Mouse (Mus musculus): ENCODE measurements at regions not wholly inside any gene's neighbourhood (a gene's known extent, or its start where the extent isn't known, plus 50 kb on each side); places are given as distances from the start of the nearest gene placed in this dataset.
"Not testable (repeated sequence)": the region's sequence is repeated elsewhere in the genome, so short reads cannot be mapped to it uniquely, and the experiment has no call there.

DNA sequence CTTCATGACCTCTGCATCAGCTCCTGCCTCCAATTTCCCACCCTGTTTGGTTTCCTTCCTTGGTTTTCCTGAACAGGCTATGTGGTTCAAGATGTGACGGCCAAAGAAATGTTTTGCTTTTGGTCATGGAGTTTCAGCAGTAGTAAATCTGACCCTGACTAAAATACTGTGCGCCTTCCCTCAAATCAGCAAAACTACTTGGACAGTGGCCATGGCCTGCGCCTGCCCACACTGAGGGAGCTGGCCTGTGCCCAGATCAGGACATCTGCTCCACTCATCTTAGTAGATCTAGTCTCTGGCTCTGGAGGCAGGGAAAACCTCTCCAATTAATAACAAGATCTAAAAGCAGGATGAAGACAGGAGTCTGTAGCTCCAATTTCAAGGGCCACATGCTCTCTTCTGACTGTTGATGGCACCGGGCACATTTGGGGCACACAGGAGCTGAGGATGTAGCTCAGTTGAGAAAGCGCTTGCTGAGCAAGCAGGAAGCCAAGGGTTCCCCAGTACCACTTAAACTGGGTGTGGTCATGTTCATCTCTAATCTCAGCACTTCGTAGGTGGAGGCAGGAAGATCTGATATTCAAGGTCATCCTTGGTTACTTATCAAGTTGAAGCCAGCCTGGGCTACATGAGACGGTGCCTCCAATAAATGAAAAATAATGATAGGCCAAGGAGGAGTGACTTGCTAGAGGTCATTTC lies 96.6 kb upstream of the Mrps10 start:
- peak in 1 of 2 experiments; percentile 58 for DNase-seq (ENCODE audit: low spot score in 2 of 2)

GRCm38 (mm10) chr17:47269053-47269891 lies 99.4 kb upstream of the Mrps10 start:
- DNase-seq (ENCODE audit: low spot score in 2 of 2) = no peak

DNA sequence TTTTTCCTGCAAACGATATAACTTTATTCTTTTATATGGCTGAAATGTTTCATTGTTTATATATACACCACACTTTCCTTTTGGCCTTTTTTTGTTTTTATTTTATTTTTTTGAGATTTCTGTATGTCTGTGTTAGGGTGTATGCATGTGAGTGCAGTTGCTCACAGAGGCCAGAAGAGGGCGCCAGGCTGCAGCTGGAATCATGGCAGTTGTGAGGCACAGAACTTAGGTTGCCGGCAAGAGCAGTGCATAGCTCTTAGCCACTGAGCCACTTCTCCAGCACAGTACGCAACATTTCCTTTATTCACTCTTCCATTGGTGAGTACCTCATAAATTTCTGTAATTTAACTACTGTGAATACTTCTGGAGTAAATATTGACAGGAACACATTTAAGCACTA lies 100.8 kb upstream of the Mrps10 start:
- no peak for DNase-seq (ENCODE audit: low spot score in 2 of 2)

- no peak for DNase-seq (ENCODE audit: low spot score in 2 of 2)
Observed at GRCm38 (mm10) chr17:47267076-47267475, 101.6 kb upstream of the Mrps10 start.

GRCm38 (mm10) chr17:47266335-47266734 lies 102.4 kb upstream of the Mrps10 start:
- DNase-seq (ENCODE audit: low spot score in 2 of 2) = no peak

- no peak for DNase-seq (ENCODE audit: low spot score in 2 of 2)
Observed at GRCm38 (mm10) chr17:47262986-47263385, 105.7 kb upstream of the Mrps10 start.

- DNase-seq (ENCODE audit: low spot score in 2 of 2) = no peak
Observed at GRCm38 (mm10) chr17:47262141-47262540, 106.5 kb upstream of the Mrps10 start.

GRCm38 (mm10) chr17:47260976-47261375 lies 107.7 kb upstream of the Mrps10 start:
- no peak for DNase-seq (ENCODE audit: low spot score in 2 of 2)

DNA sequence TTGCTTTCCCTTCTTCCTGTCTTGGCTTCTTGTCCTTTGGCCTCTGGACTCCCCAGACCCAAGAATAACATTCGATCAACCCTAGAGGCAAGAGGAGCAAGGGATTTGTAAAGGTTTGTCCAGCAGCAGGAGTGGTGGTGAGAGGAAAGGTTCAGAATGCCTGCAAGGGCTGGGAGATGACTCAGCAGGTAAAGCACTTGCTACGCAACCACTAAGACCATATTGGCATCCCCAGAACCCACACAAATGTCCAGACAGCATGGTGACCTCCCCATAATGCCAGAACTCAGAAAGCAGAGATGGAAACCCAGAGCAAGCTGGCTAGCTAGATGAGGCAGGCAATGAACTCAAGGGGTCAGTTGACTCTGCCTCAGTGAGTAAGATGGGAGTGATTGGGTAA lies 110.4 kb upstream of the Mrps10 start:
- no peak for DNase-seq (ENCODE audit: low spot score in 2 of 2)

- no peak for DNase-seq (ENCODE audit: low spot score in 2 of 2)
Observed at GRCm38 (mm10) chr17:47255209-47255608, 113.5 kb upstream of the Mrps10 start.

GRCm38 (mm10) chr17:47254026-47254425 lies 114.7 kb upstream of the Mrps10 start:
- DNase-seq (ENCODE audit: low spot score in 2 of 2) = no peak

- no peak for DNase-seq (ENCODE audit: low spot score in 2 of 2)
Observed at GRCm38 (mm10) chr17:47250001-47250400, 118.7 kb upstream of the Mrps10 start.

DNA sequence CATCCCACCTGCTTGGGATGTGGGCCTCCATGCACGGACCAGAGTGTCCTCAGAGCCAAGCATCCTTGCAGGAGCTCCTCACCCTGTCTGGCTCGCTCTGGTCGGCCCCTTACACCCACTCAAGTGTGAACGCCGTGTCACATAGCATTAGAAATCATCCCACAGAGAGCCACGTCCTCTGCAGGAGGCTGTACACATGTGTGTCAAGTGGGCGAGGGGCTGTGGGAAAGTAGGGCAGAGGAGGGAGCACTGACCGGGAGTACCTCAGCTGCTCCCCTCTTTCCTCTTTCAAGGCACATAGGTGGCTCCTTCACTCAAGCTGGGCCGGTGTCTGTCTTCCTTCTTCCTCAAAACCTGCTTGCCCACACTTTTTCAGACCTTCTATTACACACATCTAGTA lies 119.5 kb upstream of the Mrps10 start:
- no peak for DNase-seq (ENCODE audit: low spot score in 2 of 2)

- DNase-seq (ENCODE audit: low spot score in 2 of 2) = peak in 1 of 2 experiments; percentile 44
Observed at GRCm38 (mm10) chr17:47248053-47248452, 120.6 kb upstream of the Mrps10 start.

- no peak for DNase-seq (ENCODE audit: low spot score in 2 of 2)
Observed at GRCm38 (mm10) chr17:47247516-47247915, 121.2 kb upstream of the Mrps10 start.

DNA sequence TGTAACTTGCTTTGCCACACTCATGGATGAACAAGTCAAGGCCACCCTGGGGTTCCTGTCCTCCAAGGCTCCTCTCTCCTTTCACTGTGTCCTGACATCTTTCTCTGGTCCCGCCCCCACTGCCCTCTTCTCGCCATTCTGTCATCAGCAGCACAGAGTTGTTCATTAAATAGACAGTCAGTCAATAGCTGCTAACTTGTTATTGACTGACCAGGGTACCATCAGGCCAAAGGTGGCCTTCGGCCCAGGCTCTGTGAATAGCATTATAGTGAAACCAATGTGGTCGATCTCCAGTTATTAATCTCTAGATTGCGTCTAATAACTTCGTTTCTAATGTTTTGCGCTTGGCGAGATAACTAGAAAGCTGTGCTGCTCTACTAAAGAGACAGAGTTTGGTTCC lies 122.1 kb upstream of the Mrps10 start:
- DNase-seq (ENCODE audit: low spot score in 2 of 2) = no peak

DNA sequence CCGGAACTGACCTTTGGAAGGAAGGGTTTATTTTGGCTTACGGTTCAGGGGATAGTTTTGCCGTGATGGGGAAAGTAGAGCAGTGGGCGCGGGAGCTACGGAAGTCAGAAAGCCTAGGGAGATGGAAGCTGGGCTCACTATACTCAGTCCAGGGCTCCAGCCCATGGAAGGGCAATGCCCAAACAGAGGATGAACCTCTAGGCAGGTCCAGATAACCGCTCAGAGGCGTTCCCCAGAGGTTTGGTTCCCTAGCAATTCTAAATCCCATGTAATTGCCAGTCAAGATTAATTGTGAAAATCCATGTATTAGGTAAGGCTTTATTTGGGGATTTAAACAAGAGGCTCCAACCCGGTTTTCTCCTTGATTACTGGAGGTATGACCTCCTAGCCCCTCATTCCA lies 123.1 kb upstream of the Mrps10 start:
- no peak for DNase-seq (ENCODE audit: low spot score in 2 of 2)

- DNase-seq (ENCODE audit: low spot score in 2 of 2) = no peak
Observed at GRCm38 (mm10) chr17:47239086-47239485, 129.6 kb upstream of the Mrps10 start.

GRCm38 (mm10) chr17:47237881-47238280 lies 130.8 kb upstream of the Mrps10 start:
- DNase-seq (ENCODE audit: low spot score in 2 of 2) = not testable (repeated sequence)

DNA sequence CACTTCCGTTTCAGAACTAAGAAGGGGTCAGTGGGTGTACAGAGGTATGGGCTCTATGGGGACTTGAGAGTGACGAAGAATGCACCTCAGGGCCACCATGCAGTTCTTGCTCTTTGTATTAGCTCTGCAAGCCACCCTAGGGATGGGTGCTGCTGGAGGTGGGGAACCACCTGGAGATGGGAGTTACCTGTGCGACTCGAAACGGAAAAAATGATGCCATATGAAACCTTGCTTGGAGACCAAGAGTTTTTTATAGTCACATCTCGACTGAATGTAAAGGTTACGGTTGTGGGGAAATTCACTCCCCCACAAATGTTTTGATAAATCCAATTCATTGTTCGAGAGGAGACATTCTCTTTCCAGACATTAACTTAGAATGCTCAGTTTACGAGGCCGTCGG lies 134.3 kb upstream of the Mrps10 start:
- DNase-seq (ENCODE audit: low spot score in 2 of 2) = no peak

GRCm38 (mm10) chr17:47233003-47233678 lies 135.5 kb upstream of the Mrps10 start:
- DNase-seq (ENCODE audit: low spot score in 2 of 2) = no peak

DNA sequence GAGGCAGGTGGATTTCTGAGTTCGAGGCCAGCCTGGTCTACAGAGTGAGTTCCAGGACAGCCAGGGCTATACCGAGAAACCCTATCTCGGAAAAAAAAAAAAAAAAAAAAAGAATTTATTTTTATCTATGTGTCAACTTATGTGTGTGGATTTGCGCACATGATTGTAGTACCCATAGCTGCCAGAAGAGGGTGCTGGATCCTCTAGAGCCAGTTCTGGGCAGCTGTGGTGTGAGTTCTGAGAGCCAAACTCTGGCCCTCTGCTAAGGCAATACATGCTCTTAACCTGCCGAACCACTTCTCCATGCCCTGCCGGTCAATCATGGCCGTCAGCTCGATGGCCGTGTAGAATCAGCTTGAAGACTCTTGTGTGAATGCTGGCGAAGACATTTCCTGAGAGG lies 138.0 kb upstream of the Mrps10 start:
- no peak for DNase-seq (ENCODE audit: low spot score in 2 of 2)
